Mouse (Mus musculus) erythroblast, embryonic 14.5 days (primary cell): Measurements from ENCODE around the gene Hapln2. TPM values are rescaled to one million over a fixed set of nuclear protein-coding genes. Genes with fewer than 3 reads are reported as not detected.

Source experiments
- H3K27me3 ChIP-seq: 2 replicates; pipeline ENCODE4 v1.6.1; 2012; ENCODE audit warnings: inconsistent platforms; ENCODE audit not compliant: control insufficient read depth
- H3K36me3 ChIP-seq: 2 replicates; pipeline ENCODE4 v1.6.1; 2012; ENCODE audit warnings: mild to moderate bottlenecking, inconsistent platforms; ENCODE audit not compliant: control insufficient read depth
- H3K4me1 ChIP-seq: 2 replicates; pipeline ENCODE4 v1.6.1; 2012; ENCODE audit warnings: inconsistent platforms; ENCODE audit not compliant: control insufficient read depth
- H3K4me3 ChIP-seq: replicated peaks from 2 replicates; pipeline ENCODE3; 2012; ENCODE audit warnings: moderate library complexity, mild to moderate bottlenecking, inconsistent platforms
- H3K9me3 ChIP-seq: 2 replicates; pipeline ENCODE4 v1.6.1; 2012; ENCODE audit warnings: low read length, inconsistent platforms, mixed read lengths; ENCODE audit not compliant: control insufficient read depth
- GATA1 ChIP-seq: IDR thresholded peaks from 2 replicates; pipeline ENCODE4 v1.6.1; 2012; ENCODE audit warnings: low read length, inconsistent platforms, mixed read lengths
- TAL1 ChIP-seq: IDR thresholded peaks from 3 replicates; pipeline ENCODE4 v1.6.1; 2012; ENCODE audit warnings: low read length, inconsistent platforms, mixed read lengths
- polyA plus RNA-seq: library from polyadenylated mRNA; stranded (reverse); fragments of >175 nt; gene quantifications from 2 replicates; pipeline ENCODE4 v1.2.3, GENCODE M21; 2012

The Hapln2 gene
- polyA plus RNA-seq, result not detected in 2 replicates

DNA sequence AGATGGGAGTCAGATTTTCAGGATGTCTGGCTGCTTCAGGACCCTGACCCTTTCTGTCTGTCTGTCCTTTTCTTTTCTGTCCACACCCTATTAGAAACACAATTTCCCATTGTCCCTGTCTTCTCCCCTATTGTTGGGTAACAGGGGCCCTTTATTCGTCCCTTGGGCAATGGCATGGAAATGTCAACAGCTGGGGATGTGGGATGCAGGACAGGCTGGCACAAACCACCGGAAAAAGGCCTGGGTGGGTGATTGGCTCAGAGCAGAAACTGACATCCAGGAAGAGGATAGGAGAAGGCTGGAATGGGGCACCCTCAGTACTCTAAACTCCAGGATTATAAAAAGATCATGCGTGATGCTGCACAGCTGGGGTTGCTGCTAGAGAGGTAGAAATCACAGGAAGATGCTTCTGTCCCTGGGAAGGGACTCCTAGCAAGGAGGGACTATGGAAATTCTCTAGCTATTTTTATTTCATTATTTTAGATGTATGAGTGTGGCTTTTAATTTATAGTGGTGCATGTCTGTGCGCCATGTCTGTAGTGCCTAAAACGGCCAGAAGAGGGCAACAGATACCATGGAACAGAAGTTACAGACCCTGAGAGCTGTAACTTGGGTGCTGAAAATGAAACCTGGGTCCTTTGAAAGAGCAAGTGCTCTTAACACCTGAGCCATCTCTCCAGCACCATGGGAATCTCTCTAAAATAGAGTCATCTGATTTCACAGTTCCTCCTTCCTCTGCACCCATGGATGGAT is at the start of gene Hapln2:
Gene Hapln2 (minus strand): TSS at position 150 of the 753 bp plus-strand sequence.
- H3K36me3 ChIP-seq, result no peaks in the 10 kb centered on the region
- H3K4me3 ChIP-seq, result no peak within 1 kb of the TSS
- no peak for TF ChIP-seq GATA1
- no peak for TF ChIP-seq TAL1
- H3K4me1 ChIP-seq, result peaks cover 10% of the 10 kb centered on the region
- H3K27me3 ChIP-seq, result peaks cover 76% of the 10 kb centered on the region
- H3K9me3 ChIP-seq, result peaks cover 17% of the 10 kb centered on the region

- TF ChIP-seq GATA1 (no peak), TAL1 (no peak)
Measured at GRCm38 (mm10) chr3:88074766-88075165, 47.4 kb upstream of the Hapln2 start.

DNA sequence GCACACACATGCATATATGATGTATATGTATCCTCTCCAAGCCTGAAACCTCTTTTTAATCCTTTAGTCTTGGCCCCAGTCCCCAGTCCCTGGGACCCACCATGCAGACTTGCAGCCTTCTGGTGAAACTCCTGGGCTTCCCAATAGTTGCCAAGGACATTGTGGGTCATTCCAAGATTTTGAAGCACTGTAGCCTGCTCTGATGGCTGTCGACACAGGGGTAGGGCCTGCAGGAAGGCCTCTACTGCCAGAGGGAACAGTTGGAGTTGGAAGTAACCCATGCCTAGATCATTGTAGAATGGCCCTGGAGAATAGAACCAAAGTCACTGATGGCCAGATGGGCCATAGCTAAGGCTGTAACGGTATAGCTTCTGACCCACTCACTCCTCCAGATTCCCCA is 47.0 kb upstream of the Hapln2 start:
- no peaks in the 10 kb centered on the region for H3K4me1 ChIP-seq

More at GRCm38 (mm10) chr3:88074766-88075165, 47.4 kb upstream of the Hapln2 start:
- H3K4me3 ChIP-seq, result no peak overlapping the region
- peaks cover 17% of the 10 kb centered on the region for H3K27me3 ChIP-seq
- H3K4me1 ChIP-seq, result no peaks in the 10 kb centered on the region
- no peaks in the 10 kb centered on the region for H3K36me3 ChIP-seq
- no peaks in the 10 kb centered on the region for H3K9me3 ChIP-seq

DNA sequence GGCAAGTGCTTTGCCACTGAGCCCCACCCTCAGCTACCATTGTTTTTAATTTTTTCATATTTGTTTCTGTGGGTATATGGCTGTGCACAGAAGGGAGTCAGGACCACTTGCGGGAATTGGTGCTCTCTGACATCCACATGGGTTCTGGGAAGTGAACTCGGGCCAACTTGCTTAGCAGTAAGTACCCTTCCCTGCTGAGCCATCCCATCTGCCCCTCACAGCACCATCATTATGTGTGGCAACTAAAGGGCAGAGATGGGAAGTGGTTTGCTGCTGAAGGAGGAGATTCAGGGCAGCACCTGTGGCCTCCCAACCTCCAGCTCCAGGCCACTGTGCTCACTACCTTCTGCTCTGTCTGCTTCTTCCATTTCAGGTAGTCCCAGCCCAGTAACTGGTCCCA is 46.2 kb upstream of the Hapln2 start:
- no peaks in the 10 kb centered on the region for H3K9me3 ChIP-seq
- no peaks in the 10 kb centered on the region for H3K36me3 ChIP-seq
- TF ChIP-seq TAL1, result no peak
- no peak overlapping the region for H3K4me3 ChIP-seq
- peaks cover 12% of the 10 kb centered on the region for H3K27me3 ChIP-seq
- H3K4me1 ChIP-seq, result no peaks in the 10 kb centered on the region

More for the DNA sequence above, 47.0 kb upstream of the Hapln2 start:
- peaks cover 17% of the 10 kb centered on the region for H3K27me3 ChIP-seq
- no peaks in the 10 kb centered on the region for H3K36me3 ChIP-seq
- H3K9me3 ChIP-seq, result no peaks in the 10 kb centered on the region
- TF ChIP-seq TAL1, result no peak
- no peak for TF ChIP-seq GATA1
- H3K4me3 ChIP-seq, result no peak overlapping the region

DNA sequence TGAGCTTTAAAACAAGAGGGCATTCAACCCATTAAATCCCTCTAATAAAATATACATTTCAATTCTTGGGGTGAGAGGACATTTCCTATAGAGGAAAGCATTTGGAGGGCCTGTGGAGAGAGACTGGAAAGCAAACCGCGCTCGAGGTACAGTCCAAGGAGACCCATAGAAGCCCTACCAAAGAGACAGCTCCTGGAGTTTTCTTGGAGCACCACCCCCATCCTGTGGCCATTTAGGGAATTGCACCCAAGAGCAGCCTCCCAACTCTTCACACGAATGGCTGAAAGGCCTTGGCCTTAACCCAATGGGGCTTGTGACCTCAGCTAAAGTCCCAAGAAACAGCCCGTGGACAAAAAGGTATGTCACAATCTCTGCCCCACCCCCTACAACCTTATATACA is 44.4 kb upstream of the Hapln2 start:
- TF ChIP-seq GATA1 (no peak), TAL1 (no peak)
- Histone ChIP-seq H3K9me3 (no peaks in the 10 kb centered on the region), H3K4me1 (no peaks in the 10 kb centered on the region), H3K36me3 (no peaks in the 10 kb centered on the region), H3K4me3 (no peak overlapping the region), H3K27me3 (peaks cover 3% of the 10 kb centered on the region)

DNA sequence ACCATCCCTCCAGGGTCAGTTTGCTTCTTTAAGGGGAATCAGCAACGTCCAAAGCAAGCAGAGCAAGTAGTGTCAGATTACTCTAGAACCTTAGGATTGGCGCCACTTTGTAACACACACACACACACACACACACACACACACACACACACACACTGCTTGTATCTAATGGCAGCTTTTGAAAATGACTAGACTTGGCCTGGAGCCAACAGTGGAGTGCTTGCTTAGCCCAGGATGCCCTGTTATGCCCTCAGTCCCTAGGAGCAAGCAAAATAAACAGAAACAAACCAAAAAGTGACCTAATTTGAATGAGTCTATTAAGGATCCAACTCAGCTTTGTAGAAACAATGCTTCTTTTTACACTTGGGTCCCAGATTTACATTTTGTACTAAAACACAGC is 41.0 kb upstream of the Hapln2 start:
- H3K9me3 ChIP-seq, result no peaks in the 10 kb centered on the region
- H3K27me3 ChIP-seq, result no peaks in the 10 kb centered on the region; the same call in 1 of the 2 replicates
- H3K4me1 ChIP-seq, result no peaks in the 10 kb centered on the region
- H3K36me3 ChIP-seq, result no peaks in the 10 kb centered on the region
- no peak overlapping the region for H3K4me3 ChIP-seq
- TF ChIP-seq TAL1 (no peak), GATA1 (no peak)

DNA sequence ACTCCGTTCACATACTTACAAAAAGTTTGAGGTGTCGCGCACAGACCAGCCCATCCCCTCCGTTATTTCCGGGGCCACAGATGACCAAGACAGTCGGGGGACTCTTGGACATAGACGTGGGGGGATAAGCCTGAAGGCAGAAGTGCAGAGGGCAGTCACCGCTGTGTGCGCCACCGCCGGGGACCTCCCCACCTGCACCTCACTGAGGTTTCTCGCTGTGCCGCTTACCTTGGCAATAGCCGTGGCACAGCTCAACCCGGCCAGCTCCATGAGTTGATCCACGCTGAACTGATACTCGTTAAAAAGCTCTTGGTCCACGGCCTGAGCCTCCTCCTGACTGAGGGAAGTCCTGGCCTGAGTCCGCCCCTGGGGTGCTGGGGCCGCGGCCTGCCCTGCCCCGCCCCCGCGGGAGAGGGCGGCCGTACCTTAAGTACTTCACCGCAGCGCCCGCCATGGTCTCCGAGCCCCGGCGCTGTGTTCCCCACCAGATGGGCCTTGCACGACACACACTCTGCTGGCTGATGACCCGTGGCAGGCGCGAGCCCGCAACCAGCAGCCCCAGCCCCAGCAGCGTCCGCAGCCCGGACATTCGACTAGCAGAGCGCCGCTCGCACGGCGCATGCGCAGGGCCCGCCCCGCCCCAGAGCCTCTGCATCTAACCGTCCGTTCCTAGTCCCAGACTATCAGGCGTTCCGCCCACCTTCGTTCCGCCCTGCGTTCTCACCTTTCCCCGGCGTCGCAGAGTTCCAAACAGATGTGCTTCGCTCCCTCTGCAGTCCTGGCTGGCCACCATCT is 30.7 kb upstream of the Hapln2 start, which contains the start of gene Naxe:
Gene Naxe (minus strand): TSS at position 594 of the 795 bp plus-strand sequence.
- Histone ChIP-seq H3K4me1 (peaks cover 22% of the 10 kb centered on the region), H3K27me3 (no peaks in the 10 kb centered on the region), H3K9me3 (no peaks in the 10 kb centered on the region), H3K4me3 (peak within 1 kb of the TSS; percentile 90), H3K36me3 (peaks cover 36% of the 10 kb centered on the region)
- TF ChIP-seq GATA1 (no peak), TAL1 (no peak)

- Histone ChIP-seq H3K4me3 (peak overlapping the region; percentile 0), H3K27me3 (no peaks in the 10 kb centered on the region), H3K4me1 (peaks cover 22% of the 10 kb centered on the region), H3K36me3 (peaks cover 43% of the 10 kb centered on the region), H3K9me3 (no peaks in the 10 kb centered on the region)
- TF ChIP-seq GATA1 (no peak), TAL1 (no peak)
Measured at GRCm38 (mm10) chr3:88057030-88057429, 29.6 kb upstream of the Hapln2 start.

- Histone ChIP-seq H3K36me3 (peaks cover 45% of the 10 kb centered on the region), H3K4me3 (no peak overlapping the region), H3K9me3 (no peaks in the 10 kb centered on the region), H3K27me3 (no peaks in the 10 kb centered on the region), H3K4me1 (peaks cover 2% of the 10 kb centered on the region; the same call in 1 of the 2 replicates)
- no peak for TF ChIP-seq TAL1
- no peak for TF ChIP-seq GATA1
Measured at GRCm38 (mm10) chr3:88049532-88049931, 22.1 kb upstream of the Hapln2 start.
